Mouse (Mus musculus): ENCODE measurements at regions not wholly inside any gene's neighbourhood (a gene's known extent, or its start where the extent isn't known, plus 50 kb on each side); places are given as distances from the start of the nearest gene placed in this dataset.

- DNase-seq (ENCODE audit: low spot score in 2 of 2) = no peak
These were observed 332.9 kb upstream of the Mki67 start for GRCm38 (mm10) chr7:136048925-136049586.

DNA sequence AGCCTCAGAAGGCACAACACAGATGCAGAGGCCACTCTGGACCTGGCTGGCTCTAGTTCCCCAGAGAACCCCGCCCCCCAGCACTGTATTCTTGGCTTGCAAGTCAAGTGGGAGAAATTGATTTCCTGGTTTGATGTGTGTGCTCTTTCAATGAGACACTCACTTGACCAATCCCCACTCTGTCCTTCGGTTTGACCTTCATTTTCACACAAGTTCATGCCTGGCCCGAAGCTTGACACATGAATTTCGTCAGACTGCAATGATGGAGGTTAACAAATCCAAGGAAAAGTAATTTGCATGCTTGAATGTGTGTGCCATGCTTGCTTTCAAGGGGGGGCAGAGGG, 333.4 kb upstream of the Mki67 start:
- DNase-seq (ENCODE audit: low spot score in 2 of 2) = no peak

GRCm38 (mm10) chr7:136050116-136050515, 334.0 kb upstream of the Mki67 start:
- DNase-seq (ENCODE audit: low spot score in 2 of 2) = no peak

- no peak for DNase-seq (ENCODE audit: low spot score in 2 of 2)
These were observed 340.8 kb upstream of the Mki67 start for GRCm38 (mm10) chr7:136056876-136057484.

GRCm38 (mm10) chr7:136058319-136058718, 342.2 kb upstream of the Mki67 start:
- no peak for DNase-seq (ENCODE audit: low spot score in 2 of 2)

GRCm38 (mm10) chr7:136058751-136059681, 342.9 kb upstream of the Mki67 start:
- no peak for DNase-seq (ENCODE audit: low spot score in 2 of 2)

- DNase-seq (ENCODE audit: low spot score in 2 of 2) = no peak
These were observed 343.7 kb upstream of the Mki67 start for GRCm38 (mm10) chr7:136059896-136060295.

GRCm38 (mm10) chr7:136060339-136061073, 344.3 kb upstream of the Mki67 start:
- DNase-seq (ENCODE audit: low spot score in 2 of 2) = peak in 1 of 2 experiments; percentile 57

- no peak for DNase-seq (ENCODE audit: low spot score in 2 of 2)
These were observed 346.5 kb upstream of the Mki67 start for GRCm38 (mm10) chr7:136062658-136063057.

DNA sequence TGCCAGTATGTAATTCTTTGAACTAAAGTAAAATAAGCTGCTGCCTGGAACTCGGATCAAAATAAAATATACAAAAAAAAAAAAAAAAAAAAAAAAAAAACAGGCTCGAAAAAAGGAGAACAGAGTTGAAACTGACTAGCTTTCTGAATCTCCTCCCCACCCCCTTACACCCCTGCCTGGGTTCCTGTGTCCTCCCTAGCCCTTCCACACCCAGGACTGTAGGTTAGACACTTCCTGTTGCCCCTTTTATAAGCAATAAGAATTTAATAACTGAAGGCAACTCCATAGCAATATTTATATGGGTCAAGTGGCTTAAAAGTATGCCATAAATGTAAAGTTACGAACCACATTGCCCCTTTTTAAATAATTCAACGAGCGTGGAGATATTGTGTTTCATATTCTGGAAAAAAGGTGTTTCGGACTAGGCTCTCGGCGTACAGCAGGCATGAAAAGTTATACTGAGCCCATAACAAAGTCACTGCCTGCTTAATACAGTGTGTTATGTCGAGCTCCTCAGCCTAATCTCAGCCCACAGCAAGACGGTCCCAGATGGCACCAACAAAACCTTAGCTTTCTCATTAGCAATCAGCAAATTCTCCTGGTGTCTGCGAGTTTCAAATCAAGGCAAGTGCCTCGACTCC, 349.0 kb upstream of the Mki67 start:
- DNase-seq (ENCODE audit: low spot score in 2 of 2) = no peak

DNA sequence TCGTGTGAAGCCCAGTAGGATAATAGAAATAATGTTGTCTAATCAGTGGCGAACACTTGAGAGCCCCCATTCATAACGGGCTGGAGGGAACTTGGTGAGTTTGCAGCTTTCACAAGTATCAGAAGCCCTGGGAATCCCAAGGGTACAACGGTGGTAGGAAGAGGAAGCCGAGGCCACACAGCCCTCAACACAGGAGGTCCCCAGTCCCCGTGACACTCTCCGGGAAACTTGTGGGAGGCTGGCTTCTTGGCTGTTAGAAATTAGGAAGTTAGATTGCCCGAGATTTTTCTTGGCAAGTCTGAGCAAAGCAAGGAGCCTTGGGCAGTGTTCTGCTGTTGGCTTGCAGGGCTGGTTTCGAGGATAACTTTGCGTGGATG, 349.5 kb upstream of the Mki67 start:
- DNase-seq (ENCODE audit: low spot score in 2 of 2) = no peak

- no peak for DNase-seq (ENCODE audit: low spot score in 2 of 2)
These were observed 354.7 kb upstream of the Mki67 start for GRCm38 (mm10) chr7:136070881-136071280.

DNA sequence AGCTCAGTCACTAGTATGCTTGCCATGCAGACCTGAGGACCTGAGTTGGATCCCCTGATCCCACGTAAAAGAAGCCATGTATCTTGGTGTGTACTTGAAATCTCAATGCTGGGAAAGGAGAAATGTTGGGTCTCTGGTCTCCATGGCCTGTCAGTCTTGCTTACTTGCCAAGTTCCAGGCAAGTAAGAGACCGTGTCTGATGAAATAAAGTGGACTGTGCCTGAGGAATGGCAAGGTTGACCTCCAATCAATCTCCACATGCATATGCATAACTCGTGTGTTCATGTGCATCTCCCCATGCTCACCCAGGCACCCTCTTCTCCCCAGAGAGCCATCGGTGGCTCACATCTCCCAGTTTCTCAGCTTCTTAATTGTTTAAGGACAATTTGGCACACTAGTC, 355.2 kb upstream of the Mki67 start:
- no peak for DNase-seq (ENCODE audit: low spot score in 2 of 2)

- no peak for DNase-seq (ENCODE audit: low spot score in 2 of 2)
These were observed 357.2 kb upstream of the Mki67 start for GRCm38 (mm10) chr7:136073265-136073799.

- DNase-seq (ENCODE audit: low spot score in 2 of 2) = no peak
These were observed 357.9 kb upstream of the Mki67 start for GRCm38 (mm10) chr7:136074043-136074442.

GRCm38 (mm10) chr7:136081534-136082252, 365.5 kb upstream of the Mki67 start:
- DNase-seq (ENCODE audit: low spot score in 2 of 2) = no peak

DNA sequence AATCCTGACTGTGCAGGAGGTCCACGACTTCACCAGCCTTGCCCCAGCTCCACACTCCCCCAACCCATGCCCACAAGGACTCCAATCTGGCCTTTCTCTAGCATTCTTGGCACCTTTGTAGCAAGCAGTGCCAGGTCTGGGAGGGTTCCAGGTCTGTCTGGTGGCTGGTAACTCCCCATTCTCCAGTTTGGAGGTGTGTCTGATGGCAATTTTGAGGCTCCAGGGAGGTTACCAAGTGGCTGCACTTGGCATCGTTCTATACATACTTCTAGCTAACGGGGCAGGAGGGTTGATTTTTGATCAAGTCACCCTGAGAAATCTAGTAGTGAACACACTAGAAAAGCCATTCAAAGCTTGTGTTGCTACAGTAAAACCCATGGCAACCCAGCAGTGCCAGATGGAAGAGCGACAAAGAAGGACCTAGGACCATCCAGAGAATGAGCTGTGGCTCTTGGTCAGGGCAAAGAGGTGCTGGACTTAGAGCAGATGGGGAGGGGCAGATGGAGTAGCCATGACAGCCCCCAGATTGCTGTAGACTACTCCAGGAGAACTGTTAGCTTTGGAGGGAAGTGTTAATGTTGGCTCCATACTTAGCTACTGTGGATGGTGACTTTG, 366.2 kb upstream of the Mki67 start:
- peak; percentile 17 to 20 for DNase-seq (ENCODE audit: low spot score in 2 of 2)

GRCm38 (mm10) chr7:136083005-136083404, 366.8 kb upstream of the Mki67 start:
- DNase-seq (ENCODE audit: low spot score in 2 of 2) = no peak

GRCm38 (mm10) chr7:136083571-136084342, 367.6 kb upstream of the Mki67 start:
- DNase-seq (ENCODE audit: low spot score in 2 of 2) = no peak

All from frontal cortex, postnatal 10 days (tissue).